Mouse (Mus musculus) hindlimb bud, embryonic 11.5 days (tissue): ENCODE results near the gene Rhbdf1.

ENCODE experiments used
- DNase-seq: peaks from one replicate; pipeline ENCODE4 v3.0.0-alpha.2; 2012; ENCODE audit warnings: low read depth, low spot score; ENCODE audit errors: extremely low spot score

Gene Rhbdf1

DNA sequence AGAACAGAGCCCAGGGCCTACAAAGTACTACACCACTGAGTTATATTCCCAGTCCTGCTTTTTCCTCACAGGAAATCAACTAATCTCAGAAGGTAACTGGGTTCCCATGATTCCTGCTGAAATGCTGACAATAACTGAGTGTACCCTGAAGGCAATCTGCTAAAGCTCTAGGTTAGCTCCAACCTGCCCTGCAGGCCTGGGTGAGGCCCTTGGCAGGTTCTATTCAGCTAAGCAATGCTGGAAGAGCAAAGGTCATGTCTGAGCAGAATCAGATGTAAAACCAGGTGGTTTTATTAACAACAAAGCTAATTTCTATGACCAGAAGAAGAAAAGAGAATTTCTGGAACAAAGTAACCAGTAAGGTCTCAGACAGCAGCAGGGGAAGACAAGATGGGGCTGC lies 19.3 kb upstream of the Rhbdf1 start:
- no peak for DNase-seq

- no peak for DNase-seq
Observed at GRCm38 (mm10) chr11:32238093-32238860, 16.2 kb upstream of the Rhbdf1 start.

- no peak for DNase-seq
Observed at GRCm38 (mm10) chr11:32237411-32237795, 15.3 kb upstream of the Rhbdf1 start.

DNA sequence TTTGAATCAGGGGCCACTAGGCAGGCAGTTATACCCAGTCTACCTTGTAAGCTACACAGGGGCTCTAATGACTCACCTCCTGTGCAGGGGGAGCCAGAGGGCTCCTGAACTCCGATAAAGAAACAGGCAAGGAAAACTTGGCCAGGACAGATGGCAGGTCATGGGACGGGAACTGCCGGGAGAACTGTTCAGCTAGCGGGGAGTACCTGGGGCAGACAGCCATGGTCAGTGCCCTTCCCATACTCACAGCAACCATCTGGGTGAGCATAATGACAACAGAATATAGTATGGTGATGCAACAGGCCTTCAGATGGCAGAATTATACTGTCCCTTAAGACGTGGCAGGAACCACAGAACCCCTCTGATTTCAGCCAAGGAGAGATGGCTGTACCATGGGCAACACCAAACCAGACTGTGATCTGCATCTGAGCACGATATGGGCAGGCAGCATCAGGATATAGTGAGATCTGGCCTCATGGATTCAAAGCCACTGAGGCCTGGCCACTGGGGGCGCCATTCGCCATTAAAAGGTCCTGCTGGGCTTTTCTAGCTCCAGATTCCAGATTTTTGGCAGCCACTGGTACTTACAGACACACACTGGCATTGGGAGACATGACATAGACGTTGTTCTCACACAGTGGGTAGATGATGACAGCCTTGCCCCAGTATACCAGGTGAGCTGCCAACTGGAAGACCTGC lies 14.8 kb upstream of the Rhbdf1 start:
- DNase-seq: no peak

DNA sequence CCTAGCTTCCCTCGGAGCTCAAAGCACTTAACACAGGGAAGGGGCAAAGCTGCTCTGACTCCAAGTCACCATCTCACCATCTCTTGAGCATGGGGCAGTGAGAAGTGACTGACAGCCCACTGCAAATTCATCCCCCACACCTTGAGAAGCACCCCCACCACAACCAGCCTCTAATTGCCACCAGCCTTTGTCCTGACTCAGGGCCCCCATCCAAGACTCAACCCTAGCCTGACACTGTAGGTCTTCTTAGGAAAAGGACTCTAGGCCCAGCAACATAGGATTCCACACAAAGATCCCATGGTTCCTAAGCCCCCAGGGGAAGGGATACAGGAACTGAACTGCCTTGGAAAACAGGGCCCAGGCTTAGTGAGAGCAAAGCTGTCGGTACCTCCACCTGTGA lies 14.0 kb upstream of the Rhbdf1 start:
- DNase-seq: no peak

- DNase-seq: no peak
Observed at GRCm38 (mm10) chr11:32235646-32236045, 13.5 kb upstream of the Rhbdf1 start.

DNA sequence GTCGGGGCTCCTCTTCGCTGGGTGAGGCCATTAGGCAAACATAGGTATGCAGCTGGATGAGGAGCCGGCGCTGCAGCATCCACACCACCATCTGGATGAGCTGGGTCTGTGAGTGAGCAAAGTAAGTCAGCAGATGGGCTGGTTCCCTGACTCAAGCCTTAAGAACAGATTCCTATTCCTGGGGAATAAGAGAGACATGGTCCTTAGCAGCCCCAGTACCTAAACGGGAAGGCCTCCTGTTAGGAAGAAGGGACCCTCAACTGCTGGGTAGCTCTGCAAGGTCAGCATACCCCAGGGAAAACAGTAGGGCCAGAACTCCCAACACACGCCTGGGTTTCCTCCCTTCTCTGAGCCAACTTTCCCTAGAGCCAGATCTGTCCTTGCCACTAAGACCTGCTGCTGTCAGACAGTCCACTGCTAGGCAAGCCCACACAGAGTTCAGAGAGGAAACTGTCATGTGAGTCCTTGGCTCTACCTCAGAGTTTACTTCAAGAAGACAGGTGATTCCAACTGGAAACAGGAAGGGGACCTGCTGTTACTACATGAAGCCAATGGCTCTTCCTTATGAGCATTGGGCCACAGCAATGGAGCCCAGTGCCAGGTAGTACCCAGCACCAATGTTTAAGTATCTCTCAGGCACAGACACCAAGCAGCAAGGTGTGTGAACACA lies 12.9 kb upstream of the Rhbdf1 start:
- no peak for DNase-seq

DNA sequence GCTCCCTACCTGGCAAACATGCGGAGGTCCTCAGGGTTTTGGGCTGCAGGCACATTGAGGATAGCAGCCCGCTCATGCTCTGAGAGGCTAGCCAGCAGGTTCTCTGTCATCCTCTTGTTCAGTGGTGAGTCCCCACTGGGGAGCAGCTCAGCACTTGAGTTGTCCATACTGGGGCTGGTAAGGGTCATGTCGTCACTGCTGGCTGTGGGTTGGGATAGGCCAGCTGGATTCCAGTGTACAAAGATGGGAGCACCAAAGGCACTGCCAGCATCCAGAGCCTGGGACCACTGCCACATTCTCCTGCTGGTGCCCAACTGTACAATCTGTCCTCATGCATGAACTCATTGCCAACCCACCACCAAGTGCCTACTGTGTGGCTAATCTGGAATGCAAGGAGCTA lies 11.8 kb upstream of the Rhbdf1 start:
- DNase-seq: no peak

DNA sequence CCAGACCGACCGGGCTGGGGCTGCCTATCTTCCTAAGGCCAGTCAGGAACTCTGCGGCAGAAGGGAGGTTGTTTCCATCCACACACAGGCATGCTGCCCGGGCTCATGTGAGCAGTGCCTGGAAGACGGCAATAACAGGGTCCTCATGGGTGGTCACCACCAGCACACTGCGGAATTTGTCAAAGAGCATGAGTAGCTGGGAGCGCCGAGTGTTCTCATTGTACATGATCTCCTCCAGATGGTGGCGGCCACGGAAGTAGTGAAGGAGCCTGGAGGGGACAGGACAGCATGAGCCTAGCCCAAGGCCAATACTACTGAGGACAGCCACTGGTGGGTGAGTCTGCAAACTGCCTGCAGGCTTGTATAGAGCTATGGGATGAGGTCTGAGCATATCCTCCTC lies 10.7 kb upstream of the Rhbdf1 start:
- DNase-seq: no peak

DNA sequence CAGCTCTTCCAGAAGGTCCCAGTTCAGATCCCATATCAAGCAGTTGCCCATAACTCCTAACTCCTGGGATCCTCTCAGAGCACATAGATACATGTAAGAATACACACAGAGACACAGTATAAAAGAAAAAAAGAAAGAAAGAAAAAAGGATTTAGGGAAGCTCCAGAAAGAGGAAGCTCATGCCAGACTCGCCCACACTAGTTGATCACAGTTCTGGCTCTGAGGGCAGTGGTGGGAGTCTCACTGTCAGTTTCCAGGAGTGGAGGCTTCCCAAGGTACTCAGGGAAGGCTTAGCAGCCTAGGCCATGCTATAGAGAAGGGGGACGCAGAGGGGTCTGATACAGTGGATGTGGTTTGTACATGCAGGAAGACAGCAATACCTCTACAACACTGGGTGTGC lies 9.0 kb upstream of the Rhbdf1 start:
- DNase-seq: no peak

- no peak for DNase-seq
Observed at GRCm38 (mm10) chr11:32230220-32230619, 8.1 kb upstream of the Rhbdf1 start.

- DNase-seq: no peak
Observed at GRCm38 (mm10) chr11:32228292-32228845, 6.3 kb upstream of the Rhbdf1 start.

DNA sequence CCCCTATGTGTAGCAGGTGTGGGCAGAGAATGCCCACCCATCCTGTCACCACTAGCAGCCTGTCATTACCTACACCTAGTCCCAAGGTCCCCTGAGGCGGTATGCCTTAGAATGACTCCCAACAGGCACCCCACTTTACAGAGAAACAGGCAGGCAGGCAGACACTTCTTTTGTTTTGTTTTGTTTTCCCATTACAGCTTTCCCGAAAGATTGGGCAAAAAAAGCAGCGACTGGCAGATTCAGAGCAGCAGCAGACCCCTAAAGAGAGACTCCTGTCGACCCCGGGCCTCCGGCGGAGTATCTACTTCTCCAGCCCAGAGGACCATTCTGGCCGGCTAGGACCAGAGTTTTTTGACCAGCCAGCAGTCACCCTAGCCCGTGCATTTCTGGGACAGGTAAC lies 5.5 kb upstream of the Rhbdf1 start:
- DNase-seq: no peak

DNA sequence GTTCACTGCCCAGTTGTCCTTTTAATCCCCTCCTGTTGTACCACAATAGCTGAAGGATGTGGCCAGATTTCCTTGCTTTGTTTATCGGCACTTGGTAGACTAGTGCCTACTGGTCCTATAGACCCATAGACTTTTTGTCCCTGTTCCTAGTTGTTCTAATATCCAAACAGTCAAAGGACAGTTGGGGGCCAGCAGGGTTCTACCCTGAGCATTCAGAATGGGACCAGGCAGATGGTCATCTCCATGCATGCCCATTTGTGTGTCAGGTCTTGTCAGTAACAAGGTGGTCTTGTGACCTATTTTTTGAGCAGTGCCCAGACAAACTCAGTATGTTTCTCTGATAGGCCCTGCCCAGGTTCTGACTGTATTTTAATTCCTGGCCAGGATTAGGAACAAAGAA lies 4.9 kb upstream of the Rhbdf1 start:
- DNase-seq: no peak

GRCm38 (mm10) chr11:32226124-32226871 lies 4.2 kb upstream of the Rhbdf1 start, which contains the start of gene Mpg:
Mpg (plus strand) TSS chr11:32226505.
- no peak for DNase-seq

- no peak for DNase-seq
Observed at GRCm38 (mm10) chr11:32225222-32226104, 3.4 kb upstream of the Rhbdf1 start.

- no peak for DNase-seq
Observed at GRCm38 (mm10) chr11:32224468-32225139, 2.5 kb upstream of the Rhbdf1 start.

GRCm38 (mm10) chr11:32223297-32223967 lies 1.3 kb upstream of the Rhbdf1 start:
- DNase-seq: no peak
